Mouse (Mus musculus) adrenal gland, postnatal 14 days (tissue): ENCODE results near the gene Tfap2b. TPM values are rescaled to one million over a fixed set of nuclear protein-coding genes. Genes with fewer than 3 reads are reported as not detected.

Experiments
- DNase-seq: peaks from one replicate; pipeline ENCODE4 v3.0.0; 2021; ENCODE audit warnings: mixed read lengths
- total RNA-seq: library from RNA; stranded (reverse); gene quantifications from 2 replicates; pipeline ENCODE4 v1.2.3, GENCODE M21; 2021

Tfap2b gene
- total RNA-seq, 1 experiment from 2014 or later = 11.9 TPM

- no peak for DNase-seq
These were observed 25.1 kb downstream of the Tfap2b start for GRCm38 (mm10) chr1:19233857-19234256.

- DNase-seq = no peak
These were observed 25.9 kb downstream of the Tfap2b start for GRCm38 (mm10) chr1:19234432-19235205.

GRCm38 (mm10) chr1:19236051-19236450 lies 27.3 kb downstream of the Tfap2b start:
- DNase-seq = no peak

GRCm38 (mm10) chr1:19236591-19236990 lies 27.9 kb downstream of the Tfap2b start:
- DNase-seq = no peak

- no peak for DNase-seq
These were observed 28.3 kb downstream of the Tfap2b start for GRCm38 (mm10) chr1:19237061-19237460.

GRCm38 (mm10) chr1:19237721-19238410 lies 29.2 kb downstream of the Tfap2b start:
- no peak for DNase-seq

- DNase-seq = no peak
These were observed 31.3 kb downstream of the Tfap2b start for GRCm38 (mm10) chr1:19240054-19240453.

GRCm38 (mm10) chr1:19241316-19241715 lies 32.6 kb downstream of the Tfap2b start:
- DNase-seq = peak; percentile 38

GRCm38 (mm10) chr1:19242021-19242420 lies 33.3 kb downstream of the Tfap2b start:
- no peak for DNase-seq

- DNase-seq = no peak
These were observed 36.3 kb downstream of the Tfap2b start for GRCm38 (mm10) chr1:19245032-19245431.

- no peak for DNase-seq
These were observed 42.6 kb downstream of the Tfap2b start for GRCm38 (mm10) chr1:19251286-19251685.

- DNase-seq = no peak
These were observed 60.9 kb downstream of the Tfap2b start for GRCm38 (mm10) chr1:19269596-19269995.

Other genes with a start within 250 kb of the Tfap2b start
- not detected in 2 replicates for gene Tfap2d, start 105.9 kb upstream of the Tfap2b start, total RNA-seq